21 mouse cellular contexts compared by ENCODE assay signal in the genomic region with DNA sequence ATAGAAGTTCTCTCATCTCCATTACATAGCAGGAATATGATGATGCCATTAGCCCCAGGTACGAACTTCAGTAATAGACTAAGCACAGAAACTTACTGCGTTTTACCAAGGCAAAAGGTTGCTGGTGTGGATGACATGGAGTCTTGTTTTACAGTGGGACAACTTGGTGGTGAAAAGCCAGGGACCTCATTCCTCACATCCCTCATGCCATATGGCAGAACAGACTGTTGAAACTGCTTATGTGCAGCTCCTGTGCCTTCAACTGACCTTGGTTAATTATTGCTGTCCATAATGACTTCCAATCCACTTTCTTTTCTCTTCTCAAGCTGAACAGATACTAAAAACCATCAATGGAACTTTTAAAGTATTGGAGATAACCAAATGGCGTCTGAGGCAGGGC.
"Had no signal": no experiment of that assay in that cellular context is flagged by ENCODE, and none has a peak within 500 bp of the region (broad histone marks: within the 10 kb centered on the region; RNA-seq: fewer than 3 reads in every experiment).

No protein-coding gene starts in this region.

- H3K4me3 ChIP-seq: left cerebral cortex, adult 2 months; limb, embryonic 12.5 days; limb, embryonic 15.5 days; liver, embryonic 12.5 days; liver, embryonic 15.5 days; lung, embryonic 15.5 days; midbrain, embryonic 12.5 days; midbrain, embryonic 15.5 days; neural tube, embryonic 12.5 days; neural tube, embryonic 15.5 days had no signal

- DNase-seq: kidney, adult 9 months; kidney, postnatal 14 days; kidney, postnatal 4 days; layer of hippocampus, postnatal 36 days; left cerebral cortex, postnatal 4 days; lung, adult 18-20 months; lung, postnatal 10 days; retina, postnatal 1 day; thymus, adult 18-20 months; thymus, postnatal 36 days had no signal

- H3K27ac ChIP-seq: left cerebral cortex, adult 2 months; limb, embryonic 12.5 days; limb, embryonic 15.5 days; liver, embryonic 12.5 days; liver, embryonic 15.5 days; lung, embryonic 15.5 days; macrophage; midbrain, embryonic 12.5 days; midbrain, embryonic 15.5 days; neural tube, embryonic 12.5 days; neural tube, embryonic 15.5 days had no signal

- H3K4me1 ChIP-seq: limb, embryonic 15.5 days; liver, embryonic 12.5 days; liver, embryonic 15.5 days; lung, embryonic 15.5 days; midbrain, embryonic 12.5 days; midbrain, embryonic 15.5 days had no signal

- H3K27me3 ChIP-seq: limb, embryonic 12.5 days; limb, embryonic 15.5 days; liver, embryonic 12.5 days; liver, embryonic 15.5 days; lung, embryonic 15.5 days; midbrain, embryonic 12.5 days; midbrain, embryonic 15.5 days; neural tube, embryonic 12.5 days; neural tube, embryonic 15.5 days had no signal
